Mouse (Mus musculus) kidney, adult 2 months (tissue): ENCODE measurements around the gene Astn2.

ENCODE experiments used
- CTCF ChIP-seq: fragments of 200-500 bp; conservative IDR thresholded peaks from 2 replicates; pipeline ENCODE4 v1.5.1; 2011; ENCODE audit warnings: low read depth, mild to moderate bottlenecking, control low read depth, low read length, moderate library complexity, mixed read lengths; ENCODE audit not compliant: insufficient read depth, insufficient read length
- POLR2A ChIP-seq: fragments of 200-500 bp; IDR thresholded peaks from one replicate; pipeline ENCODE4 v1.6.1; 2011; ENCODE audit warnings: low read depth, low read length, control low read depth

- no peak for TF ChIP-seq CTCF
- TF ChIP-seq POLR2A, result no peak
Measured at GRCm38 (mm10) chr4:65839550-65840000, 564.8 kb downstream of the Astn2 start.
